Mouse (Mus musculus) forebrain, postnatal 0 days (tissue): ENCODE results near the gene Lama2. TPM values are rescaled to one million over a fixed set of nuclear protein-coding genes. Genes with fewer than 3 reads are reported as not detected.
A peak's percentile ranks its signal among the peaks of the same experiment; 100 is the strongest.
"Not testable (repeated sequence)": the region's sequence is repeated elsewhere in the genome, so short reads cannot be mapped to it uniquely, and the experiment has no call there.

Source experiments
- ATAC-seq: fragments of 200-750 bp; cut with Nextera tagmentation; 2 replicates; pipeline ENCODE4 v1.8.0; 2017; ENCODE audit warnings: mild to moderate bottlenecking, moderate library complexity
- DNase-seq: peaks from one replicate; pipeline ENCODE4 v3.0.0-alpha.2; 2015
- H3K27ac ChIP-seq: fragments of 300-500 bp; sonication (generic); 2 replicates; pipeline ENCODE4 v1.5.1; 2014; ENCODE audit warnings: low read depth, mild to moderate bottlenecking, antibody characterized with exemption, low read length, moderate library complexity, mixed read lengths
- H3K27me3 ChIP-seq: fragments of 300-500 bp; sonication (generic); 2 replicates; pipeline ENCODE4 v1.6.1; 2014; ENCODE audit warnings: mild to moderate bottlenecking, low read length, mixed read lengths; ENCODE audit not compliant: insufficient read depth
- H3K36me3 ChIP-seq: fragments of 300-500 bp; sonication (generic); 2 replicates; pipeline ENCODE4 v1.6.1; 2014; ENCODE audit warnings: mild to moderate bottlenecking, moderate library complexity; ENCODE audit not compliant: insufficient read depth
- H3K4me1 ChIP-seq: fragments of 300-500 bp; sonication (generic); 2 replicates; pipeline ENCODE4 v1.6.1; 2014; ENCODE audit warnings: antibody characterized with exemption; ENCODE audit not compliant: insufficient read depth
- H3K4me2 ChIP-seq: fragments of 300-500 bp; sonication (generic); 2 replicates; pipeline ENCODE4 v1.6.1; 2014; ENCODE audit warnings: low read depth, mild to moderate bottlenecking, moderate library complexity
- H3K4me3 ChIP-seq: fragments of 300-500 bp; sonication (generic); 2 replicates; pipeline ENCODE4 v1.5.1; 2014; ENCODE audit warnings: low read depth, low read length, mixed read lengths
- H3K9ac ChIP-seq: fragments of 300-500 bp; sonication (generic); 2 replicates; pipeline ENCODE4 v1.6.1; 2014; ENCODE audit warnings: mild to moderate bottlenecking
- H3K9me3 ChIP-seq: fragments of 300-500 bp; sonication (generic); 2 replicates; pipeline ENCODE4 v1.6.1; 2016; ENCODE audit warnings: low read length
- CTCF ChIP-seq: sonication (generic); IDR thresholded peaks from 2 replicates; pipeline ENCODE4 v1.5.1; 2016; ENCODE audit warnings: antibody characterized with exemption, control low read depth, low read depth
- WGBS: fragments of 180-500 bp; shearing (Covaris S2); extraction: QIAGEN DNeasy Blood & Tissue Kit; methylation state at CpG from one replicate; pipeline ENCODE4 v1.1.7; 2014; 5-methylcytosine and 5-hydroxymethylcytosine counted together
- polyA plus RNA-seq: library from polyadenylated mRNA; unstranded; fragments of >200 nt; fragmentation: Nextera tagmentation; extraction: Ambion mirVana; gene quantifications from 2 replicates; pipeline ENCODE4 v1.2.1, GENCODE M21; 2015
- total RNA-seq: library from RNA; depleted of rRNA; stranded (reverse); fragments of >200 nt; gene quantifications from 2 replicates; pipeline ENCODE4 v1.2.3, GENCODE M21; 2014

The Lama2 gene
- total and polyA plus RNA-seq, 2 experiments from 2014 or later = 3.7 to 11.9 TPM

GRCm38 (mm10) chr10:26995987-26996386 is 623.6 kb downstream of the Lama2 start:
- Histone ChIP-seq H3K9me3 (no peaks in the 10 kb centered on the region), H3K9ac (no peak overlapping the region), H3K27ac (no peak overlapping the region), H3K27me3 (no peaks in the 10 kb centered on the region), H3K4me3 (no peak overlapping the region), H3K4me1 (no peaks in the 10 kb centered on the region), H3K4me2 (no peak overlapping the region), H3K36me3 (no peaks in the 10 kb centered on the region)
- DNase-seq = no peak
- no peak for TF ChIP-seq CTCF
- ATAC-seq = no peak
- 79% methylated on average over 6 of the region's 6 CpGs for WGBS

GRCm38 (mm10) chr10:26995182-26995975 is 624.2 kb downstream of the Lama2 start:
- peak; percentile 85 for DNase-seq
- peak; percentile 25; the same call in 1 of the 2 replicates for ATAC-seq
- Histone ChIP-seq H3K4me2 (no peak overlapping the region), H3K9me3 (no peaks in the 10 kb centered on the region), H3K36me3 (no peaks in the 10 kb centered on the region), H3K27ac (no peak overlapping the region), H3K4me3 (no peak overlapping the region), H3K9ac (no peak overlapping the region), H3K27me3 (no peaks in the 10 kb centered on the region), H3K4me1 (no peaks in the 10 kb centered on the region)
- 61% methylated on average over 8 of the region's 8 CpGs for WGBS
- peak; percentile 88 for TF ChIP-seq CTCF

- 62% methylated on average over 8 of the region's 8 CpGs for WGBS
- peak; percentile 62 for ATAC-seq
- Histone ChIP-seq H3K4me1 (no peaks in the 10 kb centered on the region), H3K9me3 (no peaks in the 10 kb centered on the region), H3K4me2 (no peak overlapping the region), H3K9ac (no peak overlapping the region), H3K4me3 (no peak overlapping the region), H3K36me3 (no peaks in the 10 kb centered on the region), H3K27ac (no peak overlapping the region), H3K27me3 (no peaks in the 10 kb centered on the region)
- TF ChIP-seq CTCF = no peak
- DNase-seq = peak; percentile 58
Observed at GRCm38 (mm10) chr10:26993971-26994761, 625.4 kb downstream of the Lama2 start.

- no peaks in the 10 kb centered on the region for H3K36me3 ChIP-seq
- no peak overlapping the region for H3K4me2 ChIP-seq
- no peaks in the 10 kb centered on the region for H3K4me1 ChIP-seq
- H3K27ac ChIP-seq = no peak overlapping the region
- H3K4me3 ChIP-seq = no peak overlapping the region
- no peak overlapping the region for H3K9ac ChIP-seq
- no peak for TF ChIP-seq CTCF
- H3K27me3 ChIP-seq = no peaks in the 10 kb centered on the region
- WGBS = 70% methylated on average over 1 of the region's 1 CpGs
- DNase-seq (no peak), ATAC-seq (no peak)
- H3K9me3 ChIP-seq = no peaks in the 10 kb centered on the region
Observed at GRCm38 (mm10) chr10:26985451-26985850, 634.1 kb downstream of the Lama2 start.

- WGBS = 84% methylated on average over 5 of the region's 5 CpGs
- not testable (repeated sequence) for DNase-seq, H3K4me3 ChIP-seq, ATAC-seq, H3K9ac ChIP-seq, H3K27ac ChIP-seq, H3K4me1 ChIP-seq, H3K27me3 ChIP-seq, H3K9me3 ChIP-seq, H3K36me3 ChIP-seq, H3K4me2 ChIP-seq
Observed at GRCm38 (mm10) chr10:26984082-26984481, 635.5 kb downstream of the Lama2 start.

- no peak for ATAC-seq
- 93% methylated on average over 1 of the region's 1 CpGs for WGBS
Observed at GRCm38 (mm10) chr10:26983583-26983982, 636.0 kb downstream of the Lama2 start.

GRCm38 (mm10) chr10:26982621-26983020 is 636.9 kb downstream of the Lama2 start:
- 82% methylated on average over 2 of the region's 2 CpGs for WGBS
- H3K9me3 ChIP-seq = no peaks in the 10 kb centered on the region
- ATAC-seq (no peak), DNase-seq (no peak)
- no peak overlapping the region for H3K4me2 ChIP-seq
- H3K27me3 ChIP-seq = no peaks in the 10 kb centered on the region
- no peaks in the 10 kb centered on the region for H3K4me1 ChIP-seq
- no peak overlapping the region for H3K9ac ChIP-seq
- no peaks in the 10 kb centered on the region for H3K36me3 ChIP-seq
- H3K4me3 ChIP-seq = no peak overlapping the region
- no peak overlapping the region for H3K27ac ChIP-seq
- TF ChIP-seq CTCF = no peak

More at GRCm38 (mm10) chr10:26983583-26983982, 636.0 kb downstream of the Lama2 start:
- TF ChIP-seq CTCF = no peak
- Histone ChIP-seq H3K4me2 (no peak overlapping the region), H3K4me1 (no peaks in the 10 kb centered on the region), H3K27ac (no peak overlapping the region), H3K9ac (no peak overlapping the region), H3K36me3 (no peaks in the 10 kb centered on the region), H3K9me3 (no peaks in the 10 kb centered on the region), H3K4me3 (no peak overlapping the region), H3K27me3 (no peaks in the 10 kb centered on the region)
- no peak for DNase-seq
